ENCODE assay signal across 14 mouse cellular contexts in the genomic region with DNA sequence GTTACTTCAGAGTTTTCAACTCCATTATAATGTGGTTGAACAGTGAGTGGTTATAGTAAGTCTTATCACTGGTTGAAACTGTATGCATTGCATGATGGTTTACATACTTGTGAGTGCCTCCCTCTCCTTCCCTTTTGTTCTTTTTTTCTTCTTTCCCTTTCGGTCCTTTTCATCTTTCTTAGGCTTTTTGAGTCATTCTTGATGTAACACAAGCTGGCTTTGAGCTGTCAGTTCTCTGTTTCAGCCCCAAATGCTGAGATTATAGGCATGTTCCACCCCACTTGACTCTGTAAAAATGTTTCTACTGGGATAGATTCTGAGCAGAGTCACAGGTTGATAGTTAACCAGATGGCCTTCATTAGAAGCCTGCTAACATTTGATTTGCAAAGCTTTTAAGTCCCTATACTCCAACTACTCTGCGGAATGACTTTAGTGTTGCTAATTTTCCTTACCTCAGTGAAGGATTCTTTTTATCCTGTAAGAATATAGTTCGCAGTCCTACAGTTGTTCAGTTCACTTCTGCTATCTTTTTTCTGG. TPM values are rescaled to one million over a fixed set of nuclear protein-coding genes. Genes with fewer than 3 reads are reported as not detected.
"Had no signal": no experiment of that assay in that cellular context is flagged by ENCODE, and none has a peak within 500 bp of the region (broad histone marks: within the 10 kb centered on the region; RNA-seq: fewer than 3 reads in every experiment).

No protein-coding gene starts in this region.

- ATAC-seq: intestine, embryonic 15.5 days; liver, postnatal 0 days had no signal

- DNase-seq: liver, embryonic 13.5 days; liver, postnatal 0 days; lung, postnatal 14 days; right cerebral cortex, adult 18-20 months; thymus, postnatal 4 days had no signal

- H3K27ac ChIP-seq: intestine, embryonic 15.5 days; left cerebral cortex, adult 2 months; limb, embryonic 10.5 days; liver, embryonic 13.5 days; lung, embryonic 15.5 days; midbrain, embryonic 12.5 days; neural tube, embryonic 15.5 days; stomach, postnatal 0 days had no signal

- H3K9me3 ChIP-seq: intestine, embryonic 15.5 days; limb, embryonic 10.5 days; liver, embryonic 13.5 days; lung, embryonic 15.5 days; midbrain, embryonic 12.5 days; neural tube, embryonic 15.5 days had no signal

- H3K4me2 ChIP-seq: intestine, embryonic 15.5 days; liver, embryonic 13.5 days; lung, embryonic 15.5 days; midbrain, embryonic 12.5 days; neural tube, embryonic 15.5 days had no signal

- H3K9ac ChIP-seq: intestine, embryonic 15.5 days; liver, embryonic 13.5 days; liver, postnatal 0 days; lung, embryonic 15.5 days; midbrain, embryonic 12.5 days; neural tube, embryonic 15.5 days had no signal

- H3K4me1 ChIP-seq: intestine, embryonic 15.5 days; limb, embryonic 10.5 days; lung, embryonic 15.5 days; midbrain, embryonic 12.5 days; neural tube, embryonic 15.5 days had no signal

- H3K27me3 ChIP-seq: intestine, embryonic 15.5 days; liver, embryonic 13.5 days; lung, embryonic 15.5 days; midbrain, embryonic 12.5 days; neural tube, embryonic 15.5 days had no signal

- H3K4me3 ChIP-seq: intestine, embryonic 15.5 days; left cerebral cortex, adult 2 months; limb, embryonic 10.5 days; liver, embryonic 13.5 days; lung, embryonic 15.5 days; midbrain, embryonic 12.5 days; neural tube, embryonic 15.5 days had no signal

RNA-seq across cellular contexts. Expression of gene Kcnj13, which starts 16.4 kb away (rescaled TPM):
- total RNA-seq: megakaryocyte-erythroid progenitor cell, adult 5-6 weeks had no signal
- polyA plus RNA-seq: liver, postnatal 0 days; neural tube, embryonic 11.5 days had no signal
